Mouse (Mus musculus) stomach, postnatal 0 days (tissue): ENCODE measurements around the gene Ofd1.

Experiments used
- CTCF ChIP-seq: IDR thresholded peaks from 2 replicates; pipeline ENCODE4 v1.5.1; 2016; ENCODE audit warnings: antibody characterized with exemption, low read depth, mild to moderate bottlenecking, moderate library complexity
- EP300 ChIP-seq: optimal IDR thresholded peaks from 2 replicates; pipeline ENCODE3; 2016; ENCODE audit warnings: antibody characterized with exemption

GRCm38 (mm10) chrX:166444552-166444951 is 4.0 kb upstream of the Ofd1 start:
- TF ChIP-seq CTCF: no peak
- TF ChIP-seq EP300: no peak
